Mouse (Mus musculus) liver, embryonic 13.5 days (tissue): Measurements from ENCODE around the gene Abraxas1. TPM values are rescaled to one million over a fixed set of nuclear protein-coding genes. Genes with fewer than 3 reads are reported as not detected.

Experiments
- ATAC-seq: fragments of 200-750 bp; cut with Nextera tagmentation; 2 replicates; pipeline ENCODE4 v1.8.0; 2017; ENCODE audit warnings: low read depth, mild to moderate bottlenecking, moderate number of reproducible peaks, moderate library complexity
- DNase-seq: peaks from one replicate; pipeline ENCODE4 v3.0.0; 2022
- H3K27ac ChIP-seq: fragments of 300-500 bp; sonication (generic); 2 replicates; pipeline ENCODE4 v1.5.1; 2015; ENCODE audit warnings: moderate library complexity, mild to moderate bottlenecking, inconsistent platforms
- H3K27me3 ChIP-seq: fragments of 300-500 bp; sonication (generic); 2 replicates; pipeline ENCODE4 v1.6.1; 2015; ENCODE audit warnings: mild to moderate bottlenecking, inconsistent platforms
- H3K36me3 ChIP-seq: fragments of 300-500 bp; sonication (generic); 2 replicates; pipeline ENCODE4 v1.6.1; 2015; ENCODE audit warnings: mild to moderate bottlenecking, inconsistent platforms
- H3K4me1 ChIP-seq: fragments of 300-500 bp; sonication (generic); replicated peaks from 2 replicates; pipeline ENCODE4 v1.6.1; 2015; ENCODE audit warnings: inconsistent platforms
- H3K4me2 ChIP-seq: fragments of 300-500 bp; sonication (generic); 2 replicates; pipeline ENCODE4 v1.6.1; 2015; ENCODE audit warnings: inconsistent platforms, mild to moderate bottlenecking, moderate library complexity
- H3K4me3 ChIP-seq: fragments of 300-500 bp; sonication (generic); replicated peaks from 2 replicates; pipeline ENCODE4 v1.5.1; 2015; ENCODE audit warnings: mild to moderate bottlenecking, inconsistent platforms
- H3K9ac ChIP-seq: fragments of 300-500 bp; sonication (generic); 2 replicates; pipeline ENCODE4 v1.6.1; 2015; ENCODE audit warnings: mild to moderate bottlenecking, inconsistent platforms
- H3K9me3 ChIP-seq: fragments of 300-500 bp; sonication (generic); replicated peaks from 2 replicates; pipeline ENCODE4 v1.6.1; 2016; ENCODE audit warnings: inconsistent platforms
- WGBS: fragments of 180-500 bp; shearing (Covaris S2); methylation state at CpG from one replicate; pipeline ENCODE4 v1.1.7; 2015; ENCODE audit not compliant: insufficient replicate concordance; 5-methylcytosine and 5-hydroxymethylcytosine counted together
- polyA plus RNA-seq: library from polyadenylated mRNA; unstranded; fragments of >200 nt; fragmentation: Nextera tagmentation; extraction: Ambion mirVana; gene quantifications from 2 replicates; pipeline ENCODE4 v1.2.1, GENCODE M21; 2015

Gene Abraxas1
- polyA plus RNA-seq, 1 experiment from 2014 or later: 18.4 TPM

DNA sequence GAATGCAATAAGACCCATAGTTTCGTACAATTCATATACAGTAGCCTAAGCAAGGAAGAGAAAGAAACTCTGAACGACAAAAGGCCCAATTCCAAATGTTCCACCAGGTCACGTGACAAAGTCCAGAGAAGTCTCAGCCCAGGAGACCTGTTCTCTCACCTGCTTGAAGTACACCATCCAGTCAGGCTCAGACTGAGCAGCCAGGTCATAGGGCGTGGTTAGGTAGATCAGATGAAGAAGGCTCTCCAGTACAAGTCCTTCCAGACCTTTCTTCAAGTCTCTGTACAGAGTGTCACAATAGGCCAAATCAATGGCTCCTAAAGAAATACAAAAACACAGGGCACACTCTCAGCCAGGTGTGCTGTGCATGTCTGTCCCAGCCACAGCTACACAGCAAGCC lies 49.2 kb downstream of the Abraxas1 start:
- H3K9me3 ChIP-seq: no peaks in the 10 kb centered on the region
- H3K4me2 ChIP-seq: no peak overlapping the region
- ATAC-seq: no peak
- no peak for DNase-seq
- no peak overlapping the region for H3K4me3 ChIP-seq
- no peaks in the 10 kb centered on the region for H3K27me3 ChIP-seq
- H3K9ac ChIP-seq: no peak overlapping the region
- 86% methylated on average over 4 of the region's 4 CpGs for WGBS
- H3K27ac ChIP-seq: no peak overlapping the region
- H3K4me1 ChIP-seq: no peaks in the 10 kb centered on the region
- peaks cover 89% of the 10 kb centered on the region for H3K36me3 ChIP-seq

DNA sequence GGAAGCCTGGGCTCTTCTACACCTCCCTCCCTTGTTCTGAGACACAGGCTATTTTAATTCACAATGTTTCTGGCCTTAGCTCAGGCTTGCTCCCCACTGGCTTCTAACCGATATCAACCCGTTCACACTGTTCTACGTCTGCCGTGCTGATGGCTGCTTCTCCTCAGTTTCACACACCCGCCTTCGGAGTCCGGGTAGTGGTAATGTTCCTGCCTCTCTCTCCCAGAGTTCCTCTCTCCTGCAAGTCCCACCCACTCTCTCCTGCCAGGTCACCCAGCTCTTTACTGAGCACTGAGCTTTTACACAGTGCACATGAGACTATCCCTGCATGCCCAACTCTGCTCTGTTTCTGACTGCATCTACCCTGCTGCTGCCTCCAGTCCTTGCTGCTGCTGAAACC lies 54.7 kb downstream of the Abraxas1 start:
- H3K36me3 ChIP-seq: peaks cover 94% of the 10 kb centered on the region
- ATAC-seq (no peak), DNase-seq (no peak)
- no peaks in the 10 kb centered on the region for H3K27me3 ChIP-seq
- H3K4me1 ChIP-seq: no peaks in the 10 kb centered on the region
- H3K4me2 ChIP-seq: no peak overlapping the region
- H3K27ac ChIP-seq: no peak overlapping the region
- WGBS: 84% methylated on average over 7 of the region's 7 CpGs
- H3K4me3 ChIP-seq: no peak overlapping the region
- H3K9ac ChIP-seq: no peak overlapping the region
- no peaks in the 10 kb centered on the region for H3K9me3 ChIP-seq

DNA sequence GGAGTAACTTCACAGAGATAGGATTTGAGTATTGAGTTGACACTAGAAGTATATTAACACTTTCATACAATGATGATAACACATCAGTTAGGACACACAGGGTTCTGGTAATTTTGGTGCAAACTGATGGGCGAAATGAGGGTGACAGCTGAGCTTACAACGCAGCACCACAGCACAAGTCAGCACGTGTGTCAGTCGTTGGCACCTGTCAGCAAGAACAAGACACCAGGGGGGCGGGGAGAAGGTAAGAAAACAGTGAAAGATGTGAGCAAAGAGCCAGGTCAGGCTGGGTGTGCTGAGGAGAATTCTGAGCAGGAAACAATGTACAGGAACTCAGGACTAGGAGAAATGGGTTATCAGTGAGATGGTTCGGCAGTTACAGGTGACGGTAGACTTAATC lies 59.0 kb downstream of the Abraxas1 start:
- Histone ChIP-seq H3K4me1 (no peaks in the 10 kb centered on the region), H3K4me3 (no peak overlapping the region), H3K4me2 (no peak overlapping the region), H3K9me3 (no peaks in the 10 kb centered on the region), H3K9ac (no peak overlapping the region), H3K27ac (no peak overlapping the region), H3K36me3 (peaks cover 64% of the 10 kb centered on the region), H3K27me3 (no peaks in the 10 kb centered on the region)
- WGBS: 90% methylated on average over 7 of the region's 7 CpGs
- DNase-seq: no peak
- ATAC-seq: no peak

DNA sequence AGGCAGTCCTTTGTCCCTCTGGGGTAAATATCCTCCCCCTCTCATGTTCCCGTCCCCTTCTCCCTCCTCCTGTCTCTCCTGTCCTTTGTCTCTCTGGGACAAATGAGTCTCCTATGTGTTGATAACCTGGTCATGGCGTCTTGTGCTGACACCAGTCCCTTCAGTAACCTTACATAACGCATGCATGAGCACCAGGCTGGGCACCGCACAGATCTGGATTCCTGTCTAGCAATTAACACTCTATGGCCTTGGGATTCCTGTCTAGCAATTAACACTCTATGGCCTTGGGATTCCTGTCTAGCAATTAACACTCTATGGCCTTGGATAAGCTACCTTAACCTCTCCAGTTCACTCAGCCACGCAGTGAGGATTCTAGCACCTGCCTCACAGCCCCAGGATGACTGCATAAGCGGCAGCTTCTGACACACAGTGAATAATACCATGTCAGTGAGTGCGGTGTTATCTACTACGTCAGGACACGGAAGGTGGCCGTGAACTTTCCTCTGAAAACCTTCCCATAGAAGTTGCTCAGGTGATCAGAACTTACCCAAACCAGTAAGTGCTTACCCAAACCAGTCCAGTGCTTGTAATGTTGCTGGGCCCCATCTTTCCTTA lies 60.6 kb downstream of the Abraxas1 start:
- no peak overlapping the region for H3K27ac ChIP-seq
- no peak for ATAC-seq

DNA sequence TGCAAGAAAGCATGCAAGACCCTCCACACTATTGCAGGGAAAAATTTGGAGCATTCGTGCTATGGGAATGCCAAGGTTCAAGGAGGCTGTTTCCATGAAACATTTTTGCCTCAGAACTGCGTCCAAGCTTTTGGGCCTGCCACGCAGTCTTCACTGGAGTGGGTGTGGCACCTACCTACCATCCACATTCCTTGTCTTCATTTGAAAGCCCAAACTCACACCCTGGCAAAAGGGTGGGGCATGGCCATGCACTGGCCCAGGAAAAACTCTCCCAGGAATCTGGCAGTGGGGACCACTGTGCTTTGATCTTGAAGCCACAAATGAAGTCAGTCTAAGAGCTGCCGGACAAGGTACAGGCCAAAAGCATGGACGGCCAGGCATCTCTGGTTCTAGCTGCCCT lies 62.6 kb downstream of the Abraxas1 start:
- 86% methylated on average over 5 of the region's 5 CpGs for WGBS
- no peak for ATAC-seq

More for the DNA sequence above, 60.6 kb downstream of the Abraxas1 start:
- H3K4me3 ChIP-seq: no peak overlapping the region
- no peak for DNase-seq
- no peaks in the 10 kb centered on the region for H3K4me1 ChIP-seq
- no peak overlapping the region for H3K9ac ChIP-seq
- H3K27me3 ChIP-seq: no peaks in the 10 kb centered on the region
- no peak overlapping the region for H3K4me2 ChIP-seq
- 80% methylated on average over 10 of the region's 10 CpGs for WGBS
- H3K36me3 ChIP-seq: peaks cover 48% of the 10 kb centered on the region
- H3K9me3 ChIP-seq: no peaks in the 10 kb centered on the region

More for the DNA sequence above, 62.6 kb downstream of the Abraxas1 start:
- no peak overlapping the region for H3K4me3 ChIP-seq
- H3K27me3 ChIP-seq: no peaks in the 10 kb centered on the region
- peaks cover 28% of the 10 kb centered on the region for H3K36me3 ChIP-seq
- no peak overlapping the region for H3K9ac ChIP-seq
- H3K27ac ChIP-seq: no peak overlapping the region
- H3K4me2 ChIP-seq: no peak overlapping the region
- DNase-seq: no peak
- H3K9me3 ChIP-seq: no peaks in the 10 kb centered on the region
- H3K4me1 ChIP-seq: no peaks in the 10 kb centered on the region

Other genes with a start within 250 kb of the Abraxas1 start
- gene Plac8, start 248.7 kb downstream of the Abraxas1 start, polyA plus RNA-seq: 56.3 and 58.7 TPM in 2 replicates
- 28.9 and 30.2 TPM in 2 replicates for gene Coq2, start 145.8 kb downstream of the Abraxas1 start, polyA plus RNA-seq
- 1.9 and 2.0 TPM in 2 replicates for gene Hpse, start 101.2 kb downstream of the Abraxas1 start, polyA plus RNA-seq
- gene Helq, start 22.4 kb downstream of the Abraxas1 start, polyA plus RNA-seq: 14.1 and 16.5 TPM in 2 replicates
- 172 and 176 TPM in 2 replicates for gene Mrps18c, start 22.3 kb downstream of the Abraxas1 start, polyA plus RNA-seq
- 1.3 and 1.6 TPM in 2 replicates for gene Gpat3, start 24.7 kb upstream of the Abraxas1 start, polyA plus RNA-seq